Mouse (Mus musculus): ENCODE data around the gene Tbc1d15.

GRCm38 (mm10) chr10:115184697-115185096 lies 66.6 kb downstream of the Tbc1d15 start, which contains the start of gene Tph2:
- TF ChIP-seq POLR2A (IDR thresholded peaks at IDR 0.05; ENCODE audit: insufficient read depth, low read length) (no peak), CTCF (IDR thresholded peaks at IDR 0.05; ENCODE audit: low read depth, low read length) (peak; percentile 77), EP300 (IDR thresholded peaks at IDR 0.05; ENCODE audit: insufficient read depth, low read depth, low read length) (0 out of 2 replicates have a peak, but pooled peaks have one; percentile 46)

Data from ES-Bruce4 (cell line).